Mouse (Mus musculus) heart, embryonic 16.5 days (tissue): ENCODE measurements around the gene Ccm2l. TPM values are rescaled to one million over a fixed set of nuclear protein-coding genes. Genes with fewer than 3 reads are reported as not detected.

Source experiments
- ATAC-seq: fragments of 200-750 bp; cut with Nextera tagmentation; replicated peaks from 2 replicates; pipeline ENCODE4 v1.8.0; 2017; ENCODE audit warnings: moderate number of reproducible peaks; ENCODE audit not compliant: insufficient read depth, low FRiP score; ENCODE audit errors: extremely low read depth
- H3K27ac ChIP-seq: fragments of 300-500 bp; sonication (generic); 2 replicates; pipeline ENCODE4 v1.5.1; 2014; ENCODE audit warnings: mild to moderate bottlenecking, low read length, control low read depth, moderate library complexity
- H3K27me3 ChIP-seq: fragments of 300-500 bp; sonication (generic); 2 replicates; pipeline ENCODE4 v1.6.1; 2014; ENCODE audit warnings: low read length, mixed read lengths; ENCODE audit not compliant: control insufficient read depth, insufficient read depth
- H3K36me3 ChIP-seq: fragments of 300-500 bp; sonication (generic); 2 replicates; pipeline ENCODE4 v1.6.1; 2014; ENCODE audit not compliant: control insufficient read depth, insufficient read depth
- H3K4me1 ChIP-seq: fragments of 300-500 bp; sonication (generic); 2 replicates; pipeline ENCODE4 v1.6.1; 2014; ENCODE audit warnings: low read length, mixed read lengths; ENCODE audit not compliant: control insufficient read depth, insufficient read depth
- H3K4me2 ChIP-seq: fragments of 300-500 bp; sonication (generic); 2 replicates; pipeline ENCODE4 v1.6.1; 2014; ENCODE audit warnings: low read depth, mild to moderate bottlenecking, control low read depth, low read length
- H3K4me3 ChIP-seq: fragments of 300-500 bp; sonication (generic); 2 replicates; pipeline ENCODE4 v1.5.1; 2014; ENCODE audit warnings: mild to moderate bottlenecking, control low read depth, low read length
- H3K9ac ChIP-seq: fragments of 300-500 bp; sonication (generic); 2 replicates; pipeline ENCODE4 v1.6.1; 2014; ENCODE audit warnings: low read length, control low read depth
- H3K9me3 ChIP-seq: fragments of 300-500 bp; sonication (generic); replicated peaks from 2 replicates; pipeline ENCODE4 v1.6.1; 2016; ENCODE audit warnings: low read length; ENCODE audit not compliant: control insufficient read depth
- WGBS: fragments of 180-500 bp; shearing (Covaris S2); extraction: QIAGEN DNeasy Blood & Tissue Kit; methylation state at CpG from one replicate; pipeline ENCODE4 v1.1.7; 2014; 5-methylcytosine and 5-hydroxymethylcytosine counted together
- polyA plus RNA-seq: library from polyadenylated mRNA; unstranded; fragments of >200 nt; fragmentation: Nextera tagmentation; extraction: Ambion mirVana; gene quantifications from 2 replicates; pipeline ENCODE4 v1.2.1, GENCODE M21; 2015

Gene Ccm2l
- 3.0 and 4.8 TPM in 2 replicates for polyA plus RNA-seq

- WGBS, result 42% methylated on average over 12 of the region's 12 CpGs
- H3K27me3 ChIP-seq, result peaks cover 32% of the 10 kb centered on the region
- ATAC-seq, result peak; percentile 71; the same call in 1 of the 2 replicates
Observed at GRCm38 (mm10) chr2:153065747-153066508, at the start of gene Ccm2l. Gene Ccm2l, plus strand, starts transcription at chr2:153065955.

GRCm38 (mm10) chr2:153016786-153017185 is 49.0 kb upstream of the Ccm2l start:
- Histone ChIP-seq H3K9me3 (no peaks in the 10 kb centered on the region), H3K4me3 (no peak overlapping the region), H3K4me2 (no peak overlapping the region), H3K36me3 (peaks cover 18% of the 10 kb centered on the region; the same call in 1 of the 2 replicates), H3K27ac (no peak overlapping the region), H3K4me1 (peaks cover 8% of the 10 kb centered on the region), H3K27me3 (peaks cover 7% of the 10 kb centered on the region; the same call in 1 of the 2 replicates), H3K9ac (no peak overlapping the region)
- WGBS, result 47% methylated on average over 5 of the region's 5 CpGs
- ATAC-seq, result no peak

More at GRCm38 (mm10) chr2:153065747-153066508, at the start of gene Ccm2l:
- H3K27ac ChIP-seq, result peak within 1 kb of the TSS; percentile 78
- H3K4me3 ChIP-seq, result peak within 1 kb of the TSS; percentile 42
- H3K36me3 ChIP-seq, result no peaks in the 10 kb centered on the region
- peak within 1 kb of the TSS; percentile 39 for H3K4me2 ChIP-seq
- H3K4me1 ChIP-seq, result no peaks in the 10 kb centered on the region
- H3K9ac ChIP-seq, result peak within 1 kb of the TSS; percentile 53
- H3K9me3 ChIP-seq, result no peaks in the 10 kb centered on the region

DNA sequence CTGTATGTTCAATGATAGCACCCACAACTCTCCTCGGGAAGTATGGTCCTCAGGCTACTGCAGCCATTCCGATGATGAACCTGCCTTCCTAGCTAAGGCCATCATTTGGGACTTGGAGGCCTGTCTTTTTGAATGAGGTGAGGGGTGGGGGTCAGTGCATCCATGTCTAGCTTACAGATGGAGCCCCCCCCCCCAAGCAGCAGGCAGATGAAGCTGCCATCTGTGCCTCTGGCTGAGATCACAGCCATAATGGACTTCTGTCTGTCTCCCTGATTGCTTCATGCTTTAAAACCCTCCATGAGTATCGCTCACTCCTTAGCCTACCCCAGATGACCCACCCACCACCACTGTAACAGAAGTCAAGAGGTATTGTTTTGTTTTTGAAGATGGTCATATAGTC is 46.4 kb upstream of the Ccm2l start:
- 79% methylated on average over 3 of the region's 3 CpGs for WGBS
- ATAC-seq, result no peak
- Histone ChIP-seq H3K4me1 (peaks cover 2% of the 10 kb centered on the region), H3K9ac (no peak overlapping the region), H3K4me3 (no peak overlapping the region), H3K27ac (no peak overlapping the region), H3K4me2 (no peak overlapping the region), H3K27me3 (peaks cover 7% of the 10 kb centered on the region; the same call in 1 of the 2 replicates), H3K9me3 (no peaks in the 10 kb centered on the region), H3K36me3 (no peaks in the 10 kb centered on the region)

GRCm38 (mm10) chr2:153021163-153021562 is 44.6 kb upstream of the Ccm2l start:
- H3K4me3 ChIP-seq, result no peak overlapping the region
- no peak overlapping the region for H3K4me2 ChIP-seq
- H3K4me1 ChIP-seq, result no peaks in the 10 kb centered on the region
- no peaks in the 10 kb centered on the region for H3K9me3 ChIP-seq
- no peak overlapping the region for H3K9ac ChIP-seq
- peaks cover 12% of the 10 kb centered on the region; the same call in 1 of the 2 replicates for H3K27me3 ChIP-seq
- H3K36me3 ChIP-seq, result no peaks in the 10 kb centered on the region
- H3K27ac ChIP-seq, result no peak overlapping the region
- WGBS, result 67% methylated on average over 3 of the region's 3 CpGs
- ATAC-seq, result no peak

- ATAC-seq, result no peak
- peaks cover 8% of the 10 kb centered on the region; the same call in 1 of the 2 replicates for H3K27me3 ChIP-seq
Observed at GRCm38 (mm10) chr2:153022855-153023254, 42.9 kb upstream of the Ccm2l start.

GRCm38 (mm10) chr2:153026052-153026451 is 39.7 kb upstream of the Ccm2l start:
- Histone ChIP-seq H3K4me1 (no peaks in the 10 kb centered on the region), H3K27ac (no peak overlapping the region), H3K27me3 (peaks cover 18% of the 10 kb centered on the region), H3K36me3 (no peaks in the 10 kb centered on the region), H3K9ac (no peak overlapping the region), H3K4me3 (no peak overlapping the region), H3K9me3 (no peaks in the 10 kb centered on the region), H3K4me2 (no peak overlapping the region)
- 71% methylated on average over 7 of the region's 7 CpGs for WGBS
- no peak for ATAC-seq

More at GRCm38 (mm10) chr2:153022855-153023254, 42.9 kb upstream of the Ccm2l start:
- no peaks in the 10 kb centered on the region for H3K9me3 ChIP-seq
- no peak overlapping the region for H3K4me3 ChIP-seq
- H3K9ac ChIP-seq, result no peak overlapping the region
- H3K4me2 ChIP-seq, result no peak overlapping the region
- H3K36me3 ChIP-seq, result no peaks in the 10 kb centered on the region
- 45% methylated on average over 4 of the region's 4 CpGs for WGBS
- H3K27ac ChIP-seq, result no peak overlapping the region
- no peaks in the 10 kb centered on the region for H3K4me1 ChIP-seq

DNA sequence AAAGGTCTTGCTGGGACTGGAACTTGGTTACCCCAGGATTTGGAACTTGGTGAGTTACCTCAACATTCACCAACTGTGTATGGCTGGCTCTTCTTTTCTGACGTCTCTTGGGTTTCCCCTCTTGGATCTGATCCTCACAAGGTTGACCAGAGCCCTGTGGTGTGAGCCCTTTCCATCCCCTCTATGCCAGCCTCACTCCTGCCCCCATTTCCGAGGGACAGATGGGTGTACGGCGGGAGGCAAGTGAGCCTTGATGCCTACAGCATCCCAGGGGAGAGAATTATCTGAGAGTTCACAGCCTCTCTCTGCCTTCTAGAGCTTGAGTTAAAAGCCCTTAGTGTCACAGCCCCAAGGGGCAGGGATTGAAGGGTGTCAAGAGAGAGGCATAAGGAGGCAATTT is 38.3 kb upstream of the Ccm2l start:
- no peak overlapping the region for H3K27ac ChIP-seq
- H3K4me2 ChIP-seq, result no peak overlapping the region
- no peak overlapping the region for H3K4me3 ChIP-seq
- no peaks in the 10 kb centered on the region for H3K36me3 ChIP-seq
- no peaks in the 10 kb centered on the region for H3K9me3 ChIP-seq
- no peak for ATAC-seq
- peaks cover 5% of the 10 kb centered on the region; the same call in 1 of the 2 replicates for H3K4me1 ChIP-seq
- WGBS, result 45% methylated on average over 4 of the region's 4 CpGs
- no peak overlapping the region for H3K9ac ChIP-seq
- peaks cover 31% of the 10 kb centered on the region for H3K27me3 ChIP-seq

- peaks cover 47% of the 10 kb centered on the region for H3K27me3 ChIP-seq
- H3K36me3 ChIP-seq, result no peaks in the 10 kb centered on the region
- no peak overlapping the region for H3K4me3 ChIP-seq
- no peak overlapping the region for H3K4me2 ChIP-seq
- H3K27ac ChIP-seq, result no peak overlapping the region
- H3K9ac ChIP-seq, result no peak overlapping the region
- peaks cover 5% of the 10 kb centered on the region; the same call in 1 of the 2 replicates for H3K4me1 ChIP-seq
- WGBS, result 32% methylated on average over 4 of the region's 4 CpGs
- ATAC-seq, result no peak
- no peaks in the 10 kb centered on the region for H3K9me3 ChIP-seq
Observed at GRCm38 (mm10) chr2:153030422-153030821, 35.3 kb upstream of the Ccm2l start.
